Mouse (Mus musculus) midbrain, embryonic 11.5 days (tissue): Measurements from ENCODE around the gene Naa40. TPM values are rescaled to one million over a fixed set of nuclear protein-coding genes. Genes with fewer than 3 reads are reported as not detected.

Experiments
- ATAC-seq: fragments of 200-750 bp; cut with Nextera tagmentation; 2 replicates; pipeline ENCODE4 v1.8.0; 2017; ENCODE audit warnings: moderate TSS enrichment, moderate library complexity; ENCODE audit not compliant: low FRiP score
- DNase-seq: peaks from one replicate; pipeline ENCODE4 v3.0.0; 2015; ENCODE audit warnings: low spot score; ENCODE audit errors: missing footprints
- H3K27ac ChIP-seq: fragments of 300-500 bp; sonication (generic); 2 replicates; pipeline ENCODE4 v1.5.1; 2014; ENCODE audit warnings: low read depth, low read length
- H3K27me3 ChIP-seq: fragments of 300-500 bp; sonication (generic); 2 replicates; pipeline ENCODE4 v1.6.1; 2014; ENCODE audit warnings: mild to moderate bottlenecking, low read length, moderate library complexity, mixed read lengths; ENCODE audit not compliant: control insufficient read depth, insufficient read depth
- H3K36me3 ChIP-seq: fragments of 300-500 bp; sonication (generic); 2 replicates; pipeline ENCODE4 v1.6.1; 2014; ENCODE audit warnings: mild to moderate bottlenecking, low read length, moderate library complexity, mixed read lengths; ENCODE audit not compliant: control insufficient read depth, insufficient read depth
- H3K4me1 ChIP-seq: fragments of 300-500 bp; sonication (generic); 2 replicates; pipeline ENCODE4 v1.6.1; 2014; ENCODE audit warnings: low read length; ENCODE audit not compliant: control insufficient read depth, insufficient read depth
- H3K4me2 ChIP-seq: fragments of 300-500 bp; sonication (generic); 2 replicates; pipeline ENCODE4 v1.6.1; 2014; ENCODE audit warnings: mild to moderate bottlenecking, moderate library complexity
- H3K4me3 ChIP-seq: fragments of 300-500 bp; sonication (generic); 2 replicates; pipeline ENCODE4 v1.5.1; 2014; ENCODE audit warnings: low read depth, low read length
- H3K9ac ChIP-seq: fragments of 300-500 bp; sonication (generic); 2 replicates; pipeline ENCODE4 v1.6.1; 2014; ENCODE audit warnings: low read length
- H3K9me3 ChIP-seq: fragments of 300-500 bp; sonication (generic); 2 replicates; pipeline ENCODE4 v1.6.1; 2016; ENCODE audit warnings: low read length; ENCODE audit not compliant: control insufficient read depth
- WGBS: fragments of 180-500 bp; shearing (Covaris S2); extraction: QIAGEN DNeasy Blood & Tissue Kit; methylation state at CpG from one replicate; pipeline ENCODE4 v1.1.7; 2014; 5-methylcytosine and 5-hydroxymethylcytosine counted together
- polyA plus RNA-seq: library from polyadenylated mRNA; unstranded; fragments of >200 nt; fragmentation: Nextera tagmentation; extraction: Ambion mirVana; gene quantifications from 2 replicates; pipeline ENCODE4 v1.2.1, GENCODE M21; 2014

Gene Naa40
- polyA plus RNA-seq: 94.3 and 103 TPM in 2 replicates

- H3K36me3 ChIP-seq: 0 out of 2 replicates have a peak, but pooled peaks cover 2% of the 10 kb centered on the region
- ATAC-seq (peak; percentile 96), DNase-seq (peak; percentile 100)
- H3K9me3 ChIP-seq: no peaks in the 10 kb centered on the region
- peak within 1 kb of the TSS; percentile 78 for H3K27ac ChIP-seq
- H3K4me2 ChIP-seq: peak within 1 kb of the TSS; percentile 95
- peak within 1 kb of the TSS; percentile 77 for H3K4me3 ChIP-seq
- H3K9ac ChIP-seq: peak within 1 kb of the TSS; percentile 82
- no peaks in the 10 kb centered on the region for H3K27me3 ChIP-seq
- WGBS: under 1% methylated on average over 78 of the region's 80 CpGs
- peaks cover 8% of the 10 kb centered on the region for H3K4me1 ChIP-seq
These were observed at the start of gene Naa40 for GRCm38 (mm10) chr19:7240782-7241690. Naa40 (minus strand) TSS chr19:7241183.

GRCm38 (mm10) chr19:7289767-7290166 lies 48.8 kb upstream of the Naa40 start:
- H3K4me3 ChIP-seq: no peak overlapping the region
- 75% methylated on average over 2 of the region's 2 CpGs for WGBS
- H3K9me3 ChIP-seq: no peaks in the 10 kb centered on the region
- peaks cover 10% of the 10 kb centered on the region for H3K36me3 ChIP-seq
- ATAC-seq (no peak), DNase-seq (no peak)
- H3K4me1 ChIP-seq: no peaks in the 10 kb centered on the region; the same call in 1 of the 2 replicates
- no peak overlapping the region for H3K4me2 ChIP-seq
- no peak overlapping the region for H3K27ac ChIP-seq
- H3K27me3 ChIP-seq: no peaks in the 10 kb centered on the region
- H3K9ac ChIP-seq: no peak overlapping the region

- H3K36me3 ChIP-seq: peaks cover 15% of the 10 kb centered on the region
- no peak for ATAC-seq
- no peak overlapping the region for H3K4me2 ChIP-seq
- H3K9ac ChIP-seq: no peak overlapping the region
- 85% methylated on average over 3 of the region's 3 CpGs for whole genome bisulfite sequencing
- H3K9me3 ChIP-seq: no peaks in the 10 kb centered on the region
- DNase-seq: no peak
- no peaks in the 10 kb centered on the region for H3K27me3 ChIP-seq
- H3K27ac ChIP-seq: no peak overlapping the region
- H3K4me3 ChIP-seq: no peak overlapping the region
- H3K4me1 ChIP-seq: no peaks in the 10 kb centered on the region; the same call in 1 of the 2 replicates
These were observed 47.3 kb upstream of the Naa40 start for GRCm38 (mm10) chr19:7288288-7288687.

GRCm38 (mm10) chr19:7286563-7287315 lies 45.8 kb upstream of the Naa40 start:
- Histone ChIP-seq H3K36me3 (peaks cover 26% of the 10 kb centered on the region), H3K4me3 (no peak overlapping the region), H3K27me3 (no peaks in the 10 kb centered on the region), H3K4me1 (no peaks in the 10 kb centered on the region), H3K9ac (no peak overlapping the region), H3K4me2 (no peak overlapping the region), H3K27ac (no peak overlapping the region), H3K9me3 (no peaks in the 10 kb centered on the region)
- DNase-seq (no peak), ATAC-seq (no peak)
- 90% methylated on average over 12 of the region's 12 CpGs for WGBS

- no peak overlapping the region for H3K27ac ChIP-seq
- 89% methylated on average over 18 of the region's 18 CpGs for WGBS
- H3K9ac ChIP-seq: no peak overlapping the region
- H3K4me2 ChIP-seq: no peak overlapping the region
- H3K27me3 ChIP-seq: no peaks in the 10 kb centered on the region
- H3K4me3 ChIP-seq: no peak overlapping the region
- H3K36me3 ChIP-seq: peaks cover 33% of the 10 kb centered on the region; the same call in 1 of the 2 replicates
- no peak for ATAC-seq
- peaks cover 13% of the 10 kb centered on the region for H3K4me1 ChIP-seq
- H3K9me3 ChIP-seq: no peaks in the 10 kb centered on the region
- no peak for DNase-seq
These were observed 39.8 kb upstream of the Naa40 start for GRCm38 (mm10) chr19:7280557-7281330.

GRCm38 (mm10) chr19:7279114-7279513 lies 38.1 kb upstream of the Naa40 start:
- Histone ChIP-seq H3K4me1 (peaks cover 25% of the 10 kb centered on the region), H3K27ac (no peak overlapping the region), H3K9me3 (no peaks in the 10 kb centered on the region), H3K4me3 (no peak overlapping the region), H3K27me3 (no peaks in the 10 kb centered on the region), H3K36me3 (peaks cover 36% of the 10 kb centered on the region), H3K9ac (no peak overlapping the region), H3K4me2 (no peak overlapping the region)
- WGBS: 42% methylated on average over 6 of the region's 6 CpGs
- peak; percentile 18 for ATAC-seq
- peak; percentile 90 for DNase-seq

GRCm38 (mm10) chr19:7278200-7278906 lies 37.4 kb upstream of the Naa40 start:
- Histone ChIP-seq H3K36me3 (peaks cover 43% of the 10 kb centered on the region), H3K9ac (peak overlapping the region; percentile 30; the same call in 1 of the 2 replicates), H3K4me2 (no peak overlapping the region), H3K4me3 (no peak overlapping the region), H3K27ac (no peak overlapping the region; the same call in 1 of the 2 replicates), H3K9me3 (no peaks in the 10 kb centered on the region), H3K27me3 (no peaks in the 10 kb centered on the region), H3K4me1 (peaks cover 25% of the 10 kb centered on the region)
- WGBS: 85% methylated on average over 6 of the region's 6 CpGs
- DNase-seq: peak; percentile 77
- ATAC-seq: no peak

- H3K4me3 ChIP-seq: no peak overlapping the region
- WGBS: 65% methylated on average over 7 of the region's 7 CpGs
- H3K9ac ChIP-seq: no peak overlapping the region
- no peak overlapping the region for H3K4me2 ChIP-seq
- peaks cover 33% of the 10 kb centered on the region for H3K4me1 ChIP-seq
- ATAC-seq: no peak
- peaks cover 48% of the 10 kb centered on the region for H3K36me3 ChIP-seq
- DNase-seq: no peak
- H3K27ac ChIP-seq: peak overlapping the region; percentile 49
- no peaks in the 10 kb centered on the region for H3K27me3 ChIP-seq
- no peaks in the 10 kb centered on the region for H3K9me3 ChIP-seq
These were observed 35.8 kb upstream of the Naa40 start for GRCm38 (mm10) chr19:7276796-7277195.
